Comparison of ENCODE assay signal across 7 mouse cellular contexts in genomic region chr12:79661270-79661669, GRCm38 (mm10).
A peak's percentile ranks its signal among the peaks of the same experiment; 100 is the strongest.
DNase-seq lines count a peak whose midpoint lies in the region; ATAC-seq lines count a peak whose summit lies in the region.

No protein-coding gene starts in this region.

- DNase-seq in left cerebral cortex, postnatal 4 days: peak; percentile 50
- no peak for DNase-seq in left cerebral cortex, adult 11 months (ENCODE audit: low spot score)
- no peak for DNase-seq in intestine, embryonic 14.5 days (ENCODE audit: low spot score)
- no peak for DNase-seq in natural killer cell, adult 2 months (ENCODE audit: low spot score in 2 of 2)
- DNase-seq in urinary bladder, postnatal 14 days (ENCODE audit: low spot score): no peak

- peak; percentile 16; the same call in 1 of the 2 replicates for ATAC-seq in embryonic facial prominence, embryonic 12.5 days (ENCODE audit: insufficient number of reproducible peaks, insufficient read depth, low FRiP score, low TSS enrichment)
- 0 out of 2 replicates have a peak, but pooled peaks have one; percentile 54 for ATAC-seq in intestine, embryonic 14.5 days (replicated peaks; ENCODE audit: low FRiP score, low TSS enrichment, low read depth)
- no peak for ATAC-seq in stomach, embryonic 14.5 days (ENCODE audit: insufficient number of reproducible peaks, insufficient read depth, low FRiP score, low read depth)

- H3K27me3 ChIP-seq in embryonic facial prominence, embryonic 12.5 days: no peaks in the 10 kb centered on the region
- no peaks in the 10 kb centered on the region for H3K27me3 ChIP-seq in intestine, embryonic 14.5 days (replicated peaks; ENCODE audit: control insufficient read depth, insufficient read depth, low read length)
- H3K27me3 ChIP-seq in stomach, embryonic 14.5 days (ENCODE audit: control insufficient read depth, insufficient read depth, low read length): no peaks in the 10 kb centered on the region

- H3K9me3 ChIP-seq in embryonic facial prominence, embryonic 12.5 days: no peaks in the 10 kb centered on the region
- H3K9me3 ChIP-seq in intestine, embryonic 14.5 days (ENCODE audit: control insufficient read depth, low read length): no peaks in the 10 kb centered on the region
- no peaks in the 10 kb centered on the region for H3K9me3 ChIP-seq in stomach, embryonic 14.5 days (ENCODE audit: control insufficient read depth, low read depth, low read length)

- intact Hi-C loops in left cerebral cortex, postnatal 4 days (cut with DNase I): no loop called here

- no peak overlapping the region for H3K9ac ChIP-seq in embryonic facial prominence, embryonic 12.5 days
- no peak overlapping the region for H3K9ac ChIP-seq in intestine, embryonic 14.5 days (ENCODE audit: low read length)
- H3K9ac ChIP-seq in stomach, embryonic 14.5 days (replicated peaks; ENCODE audit: low read depth, low read length): no peak overlapping the region

- WGBS in embryonic facial prominence, embryonic 12.5 days: 12% methylated on average over 2 of the region's 2 CpGs
- 3% methylated on average over 2 of the region's 2 CpGs for WGBS in intestine, embryonic 14.5 days
- 19% methylated on average over 2 of the region's 2 CpGs for WGBS in stomach, embryonic 14.5 days

- H3K36me3 ChIP-seq in embryonic facial prominence, embryonic 12.5 days: no peaks in the 10 kb centered on the region
- H3K36me3 ChIP-seq in intestine, embryonic 14.5 days (ENCODE audit: control insufficient read depth, insufficient read depth, low read length): no peaks in the 10 kb centered on the region
- H3K36me3 ChIP-seq in stomach, embryonic 14.5 days (ENCODE audit: control insufficient read depth, insufficient read depth, low read length): no peaks in the 10 kb centered on the region

- H3K4me1 ChIP-seq in embryonic facial prominence, embryonic 12.5 days: peaks cover 41% of the 10 kb centered on the region
- peaks cover 34% of the 10 kb centered on the region for H3K4me1 ChIP-seq in intestine, embryonic 14.5 days (replicated peaks; ENCODE audit: control insufficient read depth, insufficient read depth, low read length)
- H3K4me1 ChIP-seq in stomach, embryonic 14.5 days (ENCODE audit: control insufficient read depth, insufficient read depth, low read length): peaks cover 25% of the 10 kb centered on the region

- no peak overlapping the region for H3K4me3 ChIP-seq in embryonic facial prominence, embryonic 12.5 days
- H3K4me3 ChIP-seq in intestine, embryonic 14.5 days (ENCODE audit: low read depth, low read length): no peak overlapping the region
- no peak overlapping the region for H3K4me3 ChIP-seq in stomach, embryonic 14.5 days (ENCODE audit: low read depth, low read length)

- no peak overlapping the region for H3K4me2 ChIP-seq in embryonic facial prominence, embryonic 12.5 days (replicated peaks)
- H3K4me2 ChIP-seq in intestine, embryonic 14.5 days (ENCODE audit: low read length): no peak overlapping the region
- H3K4me2 ChIP-seq in stomach, embryonic 14.5 days (replicated peaks; ENCODE audit: low read depth, low read length): no peak overlapping the region

- peak overlapping the region; percentile 67 for H3K27ac ChIP-seq in embryonic facial prominence, embryonic 12.5 days
- H3K27ac ChIP-seq in intestine, embryonic 14.5 days (ENCODE audit: low read depth): peak overlapping the region; percentile 69
- peak overlapping the region; percentile 16; the same call in 1 of the 2 replicates for H3K27ac ChIP-seq in stomach, embryonic 14.5 days (ENCODE audit: low read length)

Comparison
In these comparisons a context has a peak if more than half of its experiments do, and no peak if none do; other contexts are left out.
1. H3K27ac ChIP-seq: peak in every context shown above with its lines; median percentile 69 in intestine, embryonic 14.5 days; 67 in embryonic facial prominence, embryonic 12.5 days; 16 in stomach, embryonic 14.5 days.